Mouse (Mus musculus) gastrocnemius, postnatal 14 days (tissue): Measurements from ENCODE around the gene Bik. TPM values are rescaled to one million over a fixed set of nuclear protein-coding genes. Genes with fewer than 3 reads are reported as not detected.

Experiments used
- microRNA-seq, 2 experiments: library from miRNA; unstranded; fragments of <30 nt; microRNA quantifications; one replicate each; pipeline ENCODE4 v1.2.0; 2021
- total RNA-seq, 2 experiments: library from RNA; stranded (reverse); gene quantifications; 2 replicates each; pipeline ENCODE4 v1.2.3; 2021

Bik gene
- total RNA-seq, 2 experiments from 2014 or later, result 2.8 to 3.2 TPM

Small RNA genes within 50 kb of the gene (microRNA-seq; reads per million reads assigned to microRNA genes)
- 0 reads per million in 2 experiments for gene Gm24575

Other genes with a start within 250 kb of the Bik start
- 10 to 100 TPM in 1 of 2 experiments, 1 to 10 TPM in 1; 9.7 to 10.0 TPM for gene Arfgap3, start 176.6 kb upstream of the Bik start, total RNA-seq
- gene Pacsin2, start 62.3 kb upstream of the Bik start, total RNA-seq, result 10 to 100 TPM; 43.9 to 45.1 TPM
- 1 to 10 TPM; 3.6 to 5.1 TPM for gene Ttll1, start 16.0 kb upstream of the Bik start, total RNA-seq
- gene Tspo, start 36.7 kb downstream of the Bik start, total RNA-seq, result 10 to 100 TPM; 24.9 to 33.5 TPM
- gene Mcat, start 36.9 kb downstream of the Bik start, total RNA-seq, result 10 to 100 TPM; 20.4 to 21.9 TPM
- 1 to 10 TPM; 6.3 to 8.3 TPM for gene Ttll12, start 68.3 kb downstream of the Bik start, total RNA-seq
- gene Scube1, start 198.2 kb downstream of the Bik start, total RNA-seq, result 1 to 10 TPM; 1.2 to 1.7 TPM